1 mouse cellular context compared by ENCODE assay signal in genomic region chr17:29493461-29493980, GRCm38 (mm10).
TF ChIP-seq lines count a peak whose summit lies in the region.

No protein-coding gene starts in this region.

TF ChIP-seq in CH12.LX, 34 proteins besides CTCF, POLR2A, EP300 and RAD21 (continued from another document):
- TF ChIP-seq POLR2AphosphoS2 (IDR thresholded peaks at IDR 0.05; ENCODE audit: low read depth, low read length) = no peak
- TF ChIP-seq MYC (IDR thresholded peaks at IDR 0.05; ENCODE audit: low read depth, low read length) = no peak
- no peak for TF ChIP-seq ETS1 (conservative IDR thresholded peaks at IDR 0.05; ENCODE audit: low read depth, low read length)
- TF ChIP-seq SMC3 (IDR thresholded peaks at IDR 0.05; ENCODE audit: low read depth, low read length) = peak; percentile 4; the same call in 1 of the 2 replicates
- no peak for TF ChIP-seq HCFC1 (IDR thresholded peaks at IDR 0.05; ENCODE audit: low read depth, low read length)
- no peak for TF ChIP-seq PAX5 (IDR thresholded peaks at IDR 0.05; ENCODE audit: low read length)
TF ChIP-seq in CH12.LX: peak in this region for 3.
